Mouse (Mus musculus): ENCODE data around the gene Abca4.

GRCm38 (mm10) chr3:122199600-122199999 lies 155.4 kb downstream of the Abca4 start:
- TF ChIP-seq CTCF (IDR thresholded peaks at IDR 0.05; ENCODE audit: extremely low read depth, insufficient read depth, low read length): no peak
- no peak for TF ChIP-seq POLR2A (IDR thresholded peaks at IDR 0.05; ENCODE audit: extremely low read depth, insufficient read depth, low read length)
